ENCODE assay signal across 22 mouse cellular contexts in genomic region chr8:111865857-111866256, GRCm38 (mm10). TPM values are rescaled to one million over a fixed set of nuclear protein-coding genes. Genes with fewer than 3 reads are reported as not detected.
DNase-seq lines count a peak whose midpoint lies in the region; ATAC-seq and TF ChIP-seq lines count a peak whose summit lies in the region.
"Had no signal": no experiment of that assay in that cellular context is flagged by ENCODE, and none has a peak within 500 bp of the region (broad histone marks: within the 10 kb centered on the region; RNA-seq: fewer than 3 reads in every experiment).

No protein-coding gene starts in this region.

- no peak overlapping the region for H3K27ac ChIP-seq in testis, adult 2 months (ENCODE audit: control insufficient read depth, insufficient read depth, low read depth, low read length)
- H3K27ac ChIP-seq in cerebellum, adult 2 months (ENCODE audit: insufficient read depth, low read length) = no peak overlapping the region
- H3K27ac ChIP-seq: forebrain, embryonic 12.5 days; hindbrain, embryonic 12.5 days; left cerebral cortex, adult 2 months; liver, embryonic 13.5 days; midbrain, embryonic 12.5 days; neural tube, embryonic 12.5 days; stomach, postnatal 0 days had no signal

- no peak for TF ChIP-seq POLR2A in testis, adult 2 months (IDR thresholded peaks at IDR 0.05; ENCODE audit: control insufficient read depth, low read depth, low read length)
- TF ChIP-seq POLR2A in cerebellum, adult 2 months (IDR thresholded peaks at IDR 0.05; ENCODE audit: borderline replicate concordance, insufficient read depth, low read length) = no peak

- H3K27me3 ChIP-seq in testis, adult 2 months (ENCODE audit: control insufficient read depth, insufficient read depth, low read length) = no peaks in the 10 kb centered on the region
- no peaks in the 10 kb centered on the region for H3K27me3 ChIP-seq in cerebellum, adult 2 months (ENCODE audit: control insufficient read depth, insufficient read depth, low read length)
- H3K27me3 ChIP-seq: forebrain, embryonic 12.5 days; heart, embryonic 12.5 days; hindbrain, embryonic 12.5 days; liver, embryonic 13.5 days; midbrain, embryonic 12.5 days; neural tube, embryonic 12.5 days had no signal

- peaks cover 2% of the 10 kb centered on the region for H3K36me3 ChIP-seq in testis, adult 2 months (ENCODE audit: control insufficient read depth, insufficient read depth, low read length)
- H3K36me3 ChIP-seq: midbrain, embryonic 12.5 days had no signal

- ATAC-seq in frontal cortex, adult (ENCODE audit: low TSS enrichment) = 0 out of 2 replicates have a peak, but pooled peaks have one; percentile 62

- 88% methylated on average over 6 of the region's 6 CpGs for WGBS in cerebellum, adult 2 months

- no peaks in the 10 kb centered on the region for H3K4me1 ChIP-seq in testis, adult 2 months (ENCODE audit: control insufficient read depth, insufficient read depth, low read length)
- no peaks in the 10 kb centered on the region for H3K4me1 ChIP-seq in cerebellum, adult 2 months (ENCODE audit: control insufficient read depth, insufficient read depth, low read length)
- H3K4me1 ChIP-seq: forebrain, embryonic 12.5 days; heart, embryonic 12.5 days; hindbrain, embryonic 12.5 days; liver, embryonic 13.5 days; midbrain, embryonic 12.5 days; neural tube, embryonic 12.5 days had no signal

- DNase-seq in frontal cortex, postnatal 10 days (ENCODE audit: low spot score in 2 of 2) = no peak
- DNase-seq in testis, postnatal 10 days (ENCODE audit: low spot score) = no peak
- peak; percentile 54 for DNase-seq in lung, postnatal 10 days
- DNase-seq in adipocyte (ENCODE audit: low spot score) = no peak
- DNase-seq in natural killer cell, adult 2 months (ENCODE audit: low spot score in 2 of 2) = no peak
- no peak for DNase-seq in cerebellum, adult 2 months
- DNase-seq: cerebellum, adult 8-10 months; heart, postnatal 14 days; left cerebral cortex, postnatal 4 days; liver, embryonic 13.5 days; right cerebral cortex, postnatal 4 days; thymus, postnatal 36 days had no signal

- TF ChIP-seq CTCF in testis, adult 2 months (IDR thresholded peaks at IDR 0.05; ENCODE audit: control insufficient read depth, insufficient read depth, insufficient replicate concordance, low read depth, low read length) = no peak
- TF ChIP-seq CTCF in cerebellum, adult 2 months (IDR thresholded peaks at IDR 0.05; ENCODE audit: borderline replicate concordance, insufficient read depth, low read depth, low read length) = no peak

- H3K4me3 ChIP-seq in testis, adult 2 months (ENCODE audit: control insufficient read depth, low read depth, low read length) = peak overlapping the region; percentile 45; the same call in 1 of the 2 replicates
- H3K4me3 ChIP-seq in cerebellum, adult 2 months (replicated peaks; ENCODE audit: insufficient read depth, low read depth, low read length) = no peak overlapping the region
- H3K4me3 ChIP-seq: forebrain, embryonic 12.5 days; heart, embryonic 12.5 days; hindbrain, embryonic 12.5 days; left cerebral cortex, adult 2 months; liver, embryonic 13.5 days; midbrain, embryonic 12.5 days; neural tube, embryonic 12.5 days had no signal

RNA-seq across cellular contexts. Expression of gene Tmem170, which starts 10.7 kb away (rescaled TPM):
- 7.0 and 9.1 TPM in 2 replicates for polyA plus RNA-seq in testis, adult 2 months (2012; rRNA removed)
- polyA plus RNA-seq in cerebellum, adult 2 months (2012; rRNA removed) = 7.2 and 8.6 TPM in 2 replicates

RNA-seq across cellular contexts. Expression of gene Cfdp1, which starts 11.8 kb away (rescaled TPM):
- 9.7 and 12.5 TPM in 2 replicates for polyA plus RNA-seq in testis, adult 2 months (2012; rRNA removed)
- polyA plus RNA-seq in cerebellum, adult 2 months (2012; rRNA removed) = 82.0 and 94.5 TPM in 2 replicates

RNA-seq across cellular contexts. Expression of gene Chst5, which starts 44.4 kb away (rescaled TPM):
- 0.60 and 0.69 TPM in 2 replicates for polyA plus RNA-seq in testis, adult 2 months (2012; rRNA removed)
- 2.1 and 3.1 TPM in 2 replicates for polyA plus RNA-seq in cerebellum, adult 2 months (2012; rRNA removed)
- polyA plus RNA-seq: G1E; liver, embryonic 13.5 days had no signal
